Mouse (Mus musculus): ENCODE measurements at regions not wholly inside any gene's neighbourhood (a gene's known extent, or its start where the extent isn't known, plus 50 kb on each side); places are given as distances from the start of the nearest gene placed in this dataset.

- ATAC-seq (replicated peaks; ENCODE audit: low FRiP score), result no peak
- no peak overlapping the region for H3K4me3 ChIP-seq (replicated peaks)
- H3K4me1 ChIP-seq, result no peaks in the 10 kb centered on the region
- no peak overlapping the region for H3K27ac ChIP-seq
- H3K36me3 ChIP-seq, result no peaks in the 10 kb centered on the region
- H3K4me2 ChIP-seq, result no peak overlapping the region
- no peaks in the 10 kb centered on the region for H3K9me3 ChIP-seq (replicated peaks)
- no peak overlapping the region for H3K9ac ChIP-seq
- no peaks in the 10 kb centered on the region for H3K27me3 ChIP-seq
- 72% methylated on average over 5 of the region's 5 CpGs for WGBS
These were observed 374.8 kb upstream of the A1bg start for GRCm38 (mm10) chr15:61297447-61298208.

DNA sequence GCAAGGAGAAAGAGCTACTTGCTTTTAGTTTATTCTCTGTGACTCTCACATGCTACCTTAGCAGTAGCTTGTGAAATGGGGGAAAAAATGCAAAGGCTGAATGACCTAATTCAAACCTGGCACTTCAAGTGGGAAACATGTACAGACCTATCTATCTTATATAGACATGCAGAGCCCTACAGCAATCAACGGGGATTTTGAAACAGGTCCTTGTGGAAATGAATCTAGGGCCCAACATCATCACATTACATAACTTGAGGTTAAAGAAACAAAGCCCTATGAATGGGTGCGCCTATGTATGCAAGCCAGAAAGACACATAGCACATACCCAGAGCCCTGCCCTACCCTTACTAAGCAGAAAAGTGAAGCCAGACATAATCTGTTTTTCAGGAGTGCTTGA is 371.8 kb upstream of the A1bg start:
- H3K27me3 ChIP-seq, result no peaks in the 10 kb centered on the region
- no peak overlapping the region for H3K4me2 ChIP-seq
- H3K9ac ChIP-seq, result no peak overlapping the region
- H3K36me3 ChIP-seq, result no peaks in the 10 kb centered on the region
- WGBS, result 89% methylated on average over 2 of the region's 2 CpGs
- H3K9me3 ChIP-seq (replicated peaks), result no peaks in the 10 kb centered on the region
- H3K4me3 ChIP-seq (replicated peaks), result no peak overlapping the region
- H3K4me1 ChIP-seq, result no peaks in the 10 kb centered on the region
- H3K27ac ChIP-seq, result no peak overlapping the region
- no peak for ATAC-seq (replicated peaks; ENCODE audit: low FRiP score)

DNA sequence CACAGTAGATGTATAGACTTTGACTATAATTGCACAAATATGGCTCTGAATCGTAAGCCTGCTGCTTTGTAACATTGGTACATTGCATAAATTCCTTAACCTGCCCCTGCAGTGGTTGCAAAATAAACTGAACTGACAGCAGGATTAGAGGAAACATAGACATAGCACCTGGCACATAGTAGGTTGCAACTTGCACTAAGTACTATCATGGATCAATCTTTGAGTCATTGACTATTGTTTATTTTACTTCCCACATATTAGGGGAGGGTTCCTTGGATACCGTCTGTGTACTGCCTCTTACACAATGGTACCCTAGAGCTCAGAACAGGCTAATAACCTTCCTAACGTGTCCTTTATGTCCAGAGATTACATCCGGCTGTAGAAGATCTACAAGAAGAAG is 371.3 kb upstream of the A1bg start:
- no peak for ATAC-seq (replicated peaks; ENCODE audit: low FRiP score)
- WGBS, result 85% methylated on average over 4 of the region's 4 CpGs

GRCm38 (mm10) chr15:61268766-61269165 is 346.0 kb upstream of the A1bg start:
- no peak overlapping the region for H3K4me3 ChIP-seq (replicated peaks)
- no peak overlapping the region for H3K9ac ChIP-seq
- H3K4me2 ChIP-seq, result no peak overlapping the region
- no peaks in the 10 kb centered on the region for H3K4me1 ChIP-seq
- H3K36me3 ChIP-seq, result no peaks in the 10 kb centered on the region
- WGBS, result 48% methylated on average over 4 of the region's 4 CpGs
- no peaks in the 10 kb centered on the region for H3K27me3 ChIP-seq
- ATAC-seq (replicated peaks; ENCODE audit: low FRiP score), result no peak
- no peaks in the 10 kb centered on the region for H3K9me3 ChIP-seq (replicated peaks)
- no peak overlapping the region for H3K27ac ChIP-seq

More for the DNA sequence above, 371.3 kb upstream of the A1bg start:
- H3K4me3 ChIP-seq (replicated peaks), result no peak overlapping the region
- H3K9ac ChIP-seq, result no peak overlapping the region
- no peak overlapping the region for H3K27ac ChIP-seq
- H3K9me3 ChIP-seq (replicated peaks), result no peaks in the 10 kb centered on the region
- no peak overlapping the region for H3K4me2 ChIP-seq
- no peaks in the 10 kb centered on the region for H3K4me1 ChIP-seq
- H3K36me3 ChIP-seq, result no peaks in the 10 kb centered on the region
- no peaks in the 10 kb centered on the region for H3K27me3 ChIP-seq

DNA sequence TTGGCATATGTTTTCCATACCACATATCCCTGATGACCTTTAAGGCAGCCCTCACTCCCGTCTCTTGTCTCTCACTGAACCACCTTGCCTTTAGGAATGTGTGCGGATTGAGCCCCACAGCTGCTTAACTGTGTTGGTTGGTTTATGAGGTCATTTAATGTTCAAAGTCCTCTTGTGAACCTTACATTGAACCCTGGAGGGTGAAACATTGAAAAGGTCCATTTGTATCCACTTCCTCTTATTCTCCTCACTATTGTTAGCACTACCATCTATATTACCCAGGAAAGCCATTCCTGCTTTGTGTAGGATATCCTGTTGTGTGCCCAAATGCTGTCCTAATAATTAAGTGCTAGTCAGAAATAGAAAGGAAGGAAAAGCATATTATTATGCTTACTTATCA is 336.2 kb upstream of the A1bg start:
- Histone ChIP-seq H3K9me3 (replicated peaks) (no peaks in the 10 kb centered on the region), H3K36me3 (no peaks in the 10 kb centered on the region), H3K4me2 (no peak overlapping the region), H3K9ac (no peak overlapping the region), H3K4me3 (replicated peaks) (no peak overlapping the region), H3K27me3 (no peaks in the 10 kb centered on the region), H3K4me1 (no peaks in the 10 kb centered on the region), H3K27ac (no peak overlapping the region)
- no peak; the same call in 1 of the 2 replicates for ATAC-seq (replicated peaks; ENCODE audit: low FRiP score)
- WGBS, result 81% methylated on average over 2 of the region's 2 CpGs

- Histone ChIP-seq H3K27ac (no peak overlapping the region), H3K9ac (no peak overlapping the region), H3K9me3 (replicated peaks) (no peaks in the 10 kb centered on the region)
These were observed 321.7 kb upstream of the A1bg start for GRCm38 (mm10) chr15:61244511-61244910.

GRCm38 (mm10) chr15:61242161-61242681 is 319.4 kb upstream of the A1bg start:
- H3K9me3 ChIP-seq (replicated peaks), result no peaks in the 10 kb centered on the region
- no peaks in the 10 kb centered on the region for H3K27me3 ChIP-seq
- H3K27ac ChIP-seq, result no peak overlapping the region
- no peak overlapping the region for H3K9ac ChIP-seq
- H3K4me3 ChIP-seq (replicated peaks), result no peak overlapping the region
- 68% methylated on average over 2 of the region's 2 CpGs for WGBS
- peaks cover 3% of the 10 kb centered on the region; the same call in 1 of the 2 replicates for H3K4me1 ChIP-seq
- H3K36me3 ChIP-seq, result no peaks in the 10 kb centered on the region
- no peak overlapping the region for H3K4me2 ChIP-seq
- no peak for ATAC-seq (replicated peaks; ENCODE audit: low FRiP score)

More at GRCm38 (mm10) chr15:61244511-61244910, 321.7 kb upstream of the A1bg start:
- Histone ChIP-seq H3K36me3 (no peaks in the 10 kb centered on the region), H3K4me2 (no peak overlapping the region), H3K4me1 (no peaks in the 10 kb centered on the region; the same call in 1 of the 2 replicates), H3K27me3 (no peaks in the 10 kb centered on the region), H3K4me3 (replicated peaks) (no peak overlapping the region)
- WGBS, result 60% methylated on average over 2 of the region's 2 CpGs
- no peak for ATAC-seq (replicated peaks; ENCODE audit: low FRiP score)

DNA sequence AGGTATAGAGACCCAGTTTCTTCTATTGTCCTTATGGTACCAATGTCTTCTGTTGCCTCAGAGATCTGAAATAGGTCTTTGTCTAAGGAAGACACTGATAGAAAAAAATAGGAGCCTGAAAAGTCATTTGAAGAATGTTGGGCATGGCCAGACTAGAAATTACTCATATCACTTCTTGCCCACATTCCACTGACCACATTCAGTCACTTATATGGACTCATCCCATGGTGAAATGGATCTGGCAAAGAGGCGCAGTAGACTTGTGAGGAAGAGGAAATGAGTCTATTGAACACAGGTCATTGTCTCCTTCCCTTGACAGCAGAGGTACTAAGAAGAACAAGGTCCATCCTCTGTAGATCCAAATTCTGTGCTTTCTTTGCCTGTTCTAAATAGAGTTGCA is 318.9 kb upstream of the A1bg start:
- Histone ChIP-seq H3K27me3 (no peaks in the 10 kb centered on the region), H3K27ac (no peak overlapping the region)
- WGBS, result 78% methylated on average over 1 of the region's 1 CpGs

DNA sequence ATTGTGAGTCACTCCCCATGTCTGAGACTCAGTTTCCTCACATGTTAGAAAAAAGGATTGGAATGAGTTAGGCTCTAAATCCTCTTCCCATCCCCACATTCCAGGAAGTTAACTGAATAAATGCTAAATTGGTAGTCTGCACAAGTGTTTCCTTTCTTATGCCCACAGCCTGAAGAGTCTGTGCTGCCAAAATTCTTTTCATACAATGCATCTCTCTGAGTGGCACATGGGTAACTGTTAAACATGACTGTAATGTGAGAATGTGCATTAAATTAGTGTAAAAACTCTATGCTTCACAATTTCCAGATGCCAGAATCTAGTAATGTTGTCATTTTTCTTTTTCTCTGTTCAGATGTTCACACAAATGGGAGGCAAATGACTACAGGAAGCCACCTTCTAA is 317.5 kb upstream of the A1bg start:
- Histone ChIP-seq H3K4me2 (no peak overlapping the region), H3K9me3 (replicated peaks) (no peaks in the 10 kb centered on the region), H3K27ac (no peak overlapping the region), H3K4me1 (peaks cover 3% of the 10 kb centered on the region; the same call in 1 of the 2 replicates), H3K9ac (no peak overlapping the region), H3K36me3 (no peaks in the 10 kb centered on the region), H3K4me3 (replicated peaks) (no peak overlapping the region), H3K27me3 (no peaks in the 10 kb centered on the region)
- no peak for ATAC-seq (replicated peaks; ENCODE audit: low FRiP score)

More for the DNA sequence above, 318.9 kb upstream of the A1bg start:
- H3K36me3 ChIP-seq, result no peaks in the 10 kb centered on the region
- H3K9ac ChIP-seq, result no peak overlapping the region
- no peak overlapping the region for H3K4me2 ChIP-seq
- H3K9me3 ChIP-seq (replicated peaks), result no peaks in the 10 kb centered on the region
- H3K4me1 ChIP-seq, result peaks cover 3% of the 10 kb centered on the region; the same call in 1 of the 2 replicates
- H3K4me3 ChIP-seq (replicated peaks), result no peak overlapping the region
- ATAC-seq (replicated peaks; ENCODE audit: low FRiP score), result no peak

DNA sequence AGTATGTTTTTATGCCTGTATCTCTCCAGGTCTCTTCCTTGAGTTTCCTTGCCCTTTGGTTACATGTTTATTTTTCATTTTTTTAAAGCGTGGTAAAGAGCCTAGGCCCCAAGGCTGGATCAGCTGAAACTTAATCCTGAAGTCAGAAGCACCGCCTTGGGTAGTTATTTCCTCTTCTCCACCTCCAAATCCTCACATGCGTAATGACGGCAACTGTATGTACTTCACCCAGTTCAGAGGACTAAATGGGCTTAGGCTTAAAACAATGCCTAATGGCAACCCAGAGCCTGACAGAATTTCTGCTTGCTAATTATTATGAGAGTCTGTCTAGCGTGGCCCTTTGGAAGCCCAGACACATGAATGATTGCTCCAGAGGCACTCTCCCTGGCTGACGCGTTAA is 316.6 kb upstream of the A1bg start:
- no peaks in the 10 kb centered on the region for H3K27me3 ChIP-seq
- WGBS, result 52% methylated on average over 7 of the region's 7 CpGs
- no peak overlapping the region for H3K9ac ChIP-seq
- no peak overlapping the region for H3K27ac ChIP-seq
- H3K4me2 ChIP-seq, result peak overlapping the region; percentile 16; the same call in 1 of the 2 replicates
- 0 out of 2 replicates have a peak, but pooled peaks have one; percentile 43 for ATAC-seq (replicated peaks; ENCODE audit: low FRiP score)
- H3K36me3 ChIP-seq, result no peaks in the 10 kb centered on the region
- H3K4me1 ChIP-seq, result peaks cover 3% of the 10 kb centered on the region; the same call in 1 of the 2 replicates
- no peak overlapping the region for H3K4me3 ChIP-seq (replicated peaks)
- no peaks in the 10 kb centered on the region for H3K9me3 ChIP-seq (replicated peaks)

GRCm38 (mm10) chr15:61238996-61239395 is 316.2 kb upstream of the A1bg start:
- Histone ChIP-seq H3K4me3 (replicated peaks) (no peak overlapping the region), H3K4me1 (peaks cover 3% of the 10 kb centered on the region; the same call in 1 of the 2 replicates), H3K9me3 (replicated peaks) (no peaks in the 10 kb centered on the region), H3K4me2 (peak overlapping the region; percentile 16; the same call in 1 of the 2 replicates), H3K36me3 (no peaks in the 10 kb centered on the region), H3K27ac (no peak overlapping the region), H3K9ac (no peak overlapping the region), H3K27me3 (no peaks in the 10 kb centered on the region)
- ATAC-seq (replicated peaks; ENCODE audit: low FRiP score), result no peak
- WGBS, result 57% methylated on average over 12 of the region's 12 CpGs

DNA sequence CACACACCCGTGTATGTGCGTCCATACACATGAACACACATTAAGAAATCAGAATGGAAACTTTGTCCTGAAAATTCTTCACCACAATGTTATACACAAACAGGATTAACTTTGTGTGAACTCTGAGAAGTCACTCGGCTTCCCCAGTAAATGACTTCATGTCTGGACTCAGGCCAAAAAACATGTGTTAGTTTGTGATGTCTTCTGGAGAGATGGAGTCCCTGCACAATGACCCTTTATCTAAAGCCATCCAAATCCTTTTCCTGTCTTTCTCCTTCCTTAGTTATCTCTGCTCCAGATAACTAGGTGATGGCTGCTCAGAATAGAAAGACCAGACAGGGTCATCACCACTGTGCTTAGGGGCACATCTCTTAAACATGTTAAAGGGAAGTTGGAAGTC is 306.8 kb upstream of the A1bg start:
- Histone ChIP-seq H3K4me3 (replicated peaks) (no peak overlapping the region), H3K9me3 (replicated peaks) (no peaks in the 10 kb centered on the region), H3K4me1 (no peaks in the 10 kb centered on the region), H3K27ac (0 out of 2 replicates have a peak overlapping the region, but pooled peaks have one; percentile 27), H3K27me3 (no peaks in the 10 kb centered on the region), H3K9ac (no peak overlapping the region), H3K36me3 (no peaks in the 10 kb centered on the region), H3K4me2 (no peak overlapping the region)
- ATAC-seq (replicated peaks; ENCODE audit: low FRiP score), result no peak
- WGBS, result 74% methylated on average over 3 of the region's 3 CpGs

All from kidney, embryonic 15.5 days (tissue).